Mouse (Mus musculus) heart, adult 9 months (tissue): Measurements from ENCODE around the gene Crisp2.
"Not testable (repeated sequence)": the region's sequence is repeated elsewhere in the genome, so short reads cannot be mapped to it uniquely, and the experiment has no call there.

Source experiments
- DNase-seq, 2 experiments: peaks; one replicate each; pipeline ENCODE4 v3.0.0; 2022; ENCODE audit warnings: low spot score in 2 of 2

The Crisp2 gene

GRCm38 (mm10) chr17:40806953-40807572 lies at the start of gene Crisp2:
Gene Crisp2, minus strand, starts transcription at chr17:40807003.
- no peak for DNase-seq

- no peak for DNase-seq
These were observed 48.3 kb upstream of the Crisp2 start for GRCm38 (mm10) chr17:40855065-40855464.

- peak in 1 of 2 experiments; percentile 7 for DNase-seq
These were observed 30.5 kb upstream of the Crisp2 start for GRCm38 (mm10) chr17:40837308-40837707.

GRCm38 (mm10) chr17:40831870-40832269 lies 25.1 kb upstream of the Crisp2 start:
- DNase-seq, result no peak

GRCm38 (mm10) chr17:40824549-40824948 lies 17.7 kb upstream of the Crisp2 start:
- DNase-seq, result no peak

- DNase-seq, result no peak
These were observed 17.0 kb upstream of the Crisp2 start for GRCm38 (mm10) chr17:40823817-40824216.

GRCm38 (mm10) chr17:40821477-40821876 lies 14.7 kb upstream of the Crisp2 start:
- no peak for DNase-seq

- no peak for DNase-seq
These were observed 10.6 kb upstream of the Crisp2 start for GRCm38 (mm10) chr17:40817340-40817943.

GRCm38 (mm10) chr17:40812259-40812658 lies 5.5 kb upstream of the Crisp2 start:
- no peak for DNase-seq

- no peak for DNase-seq
These were observed 4.8 kb upstream of the Crisp2 start for GRCm38 (mm10) chr17:40811560-40811959.

- no peak for DNase-seq
These were observed 4.1 kb upstream of the Crisp2 start, which contains the start of gene Rhag for GRCm38 (mm10) chr17:40810934-40811333. Gene Rhag, plus strand, starts transcription at chr17:40811126.

- no peak for DNase-seq
These were observed 1.3 kb upstream of the Crisp2 start for GRCm38 (mm10) chr17:40808071-40808470.

- DNase-seq, result no peak
These were observed 253 bp downstream of the Crisp2 start for GRCm38 (mm10) chr17:40806550-40806949.

- DNase-seq, result no peak
These were observed 4.0 kb downstream of the Crisp2 start for GRCm38 (mm10) chr17:40802707-40803340.

GRCm38 (mm10) chr17:40793921-40794854 lies 12.6 kb downstream of the Crisp2 start:
- no peak for DNase-seq

- no peak for DNase-seq
These were observed 16.9 kb downstream of the Crisp2 start for GRCm38 (mm10) chr17:40789877-40790276.

- no peak for DNase-seq
These were observed 39.7 kb downstream of the Crisp2 start for GRCm38 (mm10) chr17:40767120-40767519.

- DNase-seq, result no peak
These were observed 43.1 kb downstream of the Crisp2 start for GRCm38 (mm10) chr17:40763662-40764061.

GRCm38 (mm10) chr17:40731724-40732123 lies 75.1 kb downstream of the Crisp2 start:
- no peak for DNase-seq

GRCm38 (mm10) chr17:40731296-40731695 lies 75.5 kb downstream of the Crisp2 start:
- no peak for DNase-seq

- no peak for DNase-seq
These were observed 80.0 kb downstream of the Crisp2 start, which contains the start of gene Esp1 for GRCm38 (mm10) chr17:40726820-40727219. Gene Esp1, plus strand, starts transcription at chr17:40727120.

GRCm38 (mm10) chr17:40717055-40717454 lies 89.7 kb downstream of the Crisp2 start:
- DNase-seq, result not testable (repeated sequence)
